Mouse (Mus musculus) layer of hippocampus, adult 8-10 months (tissue): ENCODE data around the gene Mucl2. TPM values are rescaled to one million over a fixed set of nuclear protein-coding genes. Genes with fewer than 3 reads are reported as not detected.
"Not testable (repeated sequence)": the region's sequence is repeated elsewhere in the genome, so short reads cannot be mapped to it uniquely, and the experiment has no call there.

Experiments
- DNase-seq, 2 experiments: peaks; one replicate each; pipeline ENCODE4 v3.0.0; 2022; ENCODE audit warnings: low spot score in 2 of 2
- microRNA-seq, 2 experiments: library from miRNA; unstranded; fragments of <30 nt; microRNA quantifications; one replicate each; pipeline ENCODE4 v1.2.0; 2022
- total RNA-seq, 4 experiments: library from RNA; stranded (reverse); gene quantifications; 2 replicates each; pipeline ENCODE4 v1.2.4; 2022

The Mucl2 gene
- total RNA-seq: not detected

- no peak for DNase-seq
Observed at GRCm38 (mm10) chr15:103899212-103899611, at the start of gene Mucl2. Mucl2 (minus strand) TSS chr15:103899312.

DNA sequence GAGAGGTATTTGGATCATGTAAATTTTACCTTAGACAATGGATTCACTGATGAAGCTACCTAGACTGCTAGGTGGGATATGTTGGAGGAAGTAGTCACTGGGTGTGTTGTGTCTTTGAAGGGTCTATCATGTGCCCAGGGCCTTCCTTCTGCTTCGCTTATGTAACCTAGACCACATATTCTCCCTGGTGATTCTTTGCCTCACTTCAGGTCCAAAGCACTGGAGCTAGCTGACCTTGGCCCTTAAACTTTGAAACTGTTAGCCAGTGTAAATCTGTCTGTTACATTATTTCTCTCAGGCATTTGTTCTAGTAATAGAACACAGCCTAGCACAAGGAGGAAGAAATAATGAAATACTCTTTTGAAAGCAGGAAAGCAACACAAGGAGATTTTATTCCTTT lies 13.9 kb upstream of the Mucl2 start:
- DNase-seq: not testable (repeated sequence)

Small RNA genes lying within 50 kb of the gene (microRNA-seq; reads per million reads assigned to microRNA genes)
- gene Gm22852: 0 reads per million in 2 experiments

Other genes starting within 250 kb of the Mucl2 start
- not detected for gene Mucl1, start 143.8 kb downstream of the Mucl2 start, total RNA-seq